Mouse (Mus musculus): ENCODE results near the gene Xxylt1. TPM values are rescaled to one million over a fixed set of nuclear protein-coding genes. Genes with fewer than 3 reads are reported as not detected.

Xxylt1 gene
- total RNA-seq (2018; cell fraction: chromatin; rRNA removed): 1 to 10 TPM in 25 of 26 experiments, under 1 TPM in 1; 0.90 to 9.2 (median 3.5) TPM
- total RNA-seq (2018; cell fraction: cytosol; rRNA removed): 10 to 100 TPM in 22 of 26 experiments, 1 to 10 TPM in 4; 8.5 to 17.3 (median 12.7) TPM
- total RNA-seq (2018; cell fraction: nucleus; rRNA removed): 10 to 100 TPM in 15 of 26 experiments, 1 to 10 TPM in 11; 2.3 to 19.1 (median 10.6) TPM
- polyA plus RNA-seq (2018): 9.7 to 19.9 TPM (median 11.5 TPM) in 3 replicates

GRCm38 (mm10) chr16:31081125-31081664, at the start of gene Xxylt1:
Gene Xxylt1 (minus strand): TSS chr16:31081432.
- Histone ChIP-seq H3K27ac (0 out of 2 replicates have a peak within 1 kb of the TSS, but pooled peaks have one; percentile 12), H3K36me3 (ENCODE audit: inconsistent target) (no peaks in the 10 kb centered on the region), H3K79me2 (ENCODE audit: inconsistent target) (no peaks in the 10 kb centered on the region; the same call in 1 of the 2 replicates), H3K4me3 (ENCODE audit: inconsistent target) (peak within 1 kb of the TSS; percentile 38)
- 2% methylated on average over 48 of the region's 54 CpGs for WGBS (ENCODE audit: missing documents)

- no peak overlapping the region for H3K4me3 ChIP-seq (ENCODE audit: inconsistent target)
- H3K79me2 ChIP-seq (ENCODE audit: inconsistent target): no peaks in the 10 kb centered on the region
- peaks cover 71% of the 10 kb centered on the region for H3K36me3 ChIP-seq (ENCODE audit: inconsistent target)
- 97% methylated on average over 5 of the region's 5 CpGs for WGBS (ENCODE audit: missing documents)
- no peak overlapping the region for H3K27ac ChIP-seq
These were observed 46.9 kb upstream of the Xxylt1 start for GRCm38 (mm10) chr16:31128116-31128515.

- WGBS (ENCODE audit: missing documents): 97% methylated on average over 5 of the region's 5 CpGs
- peaks cover 61% of the 10 kb centered on the region for H3K36me3 ChIP-seq (ENCODE audit: inconsistent target)
These were observed 43.8 kb upstream of the Xxylt1 start for GRCm38 (mm10) chr16:31124991-31125390.

DNA sequence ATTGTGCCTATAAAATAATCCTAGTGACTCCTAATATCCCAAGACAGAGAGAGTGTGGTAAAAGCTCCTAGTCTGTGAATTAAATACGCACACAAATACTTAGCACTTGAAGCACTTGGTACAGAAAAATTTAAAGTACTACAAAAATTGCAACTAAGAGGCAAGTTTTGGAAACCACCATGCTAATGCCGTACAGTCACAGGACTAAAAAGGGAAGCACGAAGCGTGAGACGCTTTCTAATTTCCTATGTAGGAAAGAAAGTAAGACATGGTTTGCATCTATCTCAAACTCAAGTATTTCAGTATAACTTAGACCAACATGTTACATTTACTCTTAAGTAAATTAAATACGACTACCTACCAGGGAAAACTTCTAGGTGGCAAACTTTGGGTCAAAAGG, 40.4 kb upstream of the Xxylt1 start:
- Histone ChIP-seq H3K27ac (no peak overlapping the region), H3K4me3 (ENCODE audit: inconsistent target) (no peak overlapping the region), H3K36me3 (ENCODE audit: inconsistent target) (peaks cover 61% of the 10 kb centered on the region), H3K79me2 (ENCODE audit: inconsistent target) (no peaks in the 10 kb centered on the region)
- 88% methylated on average over 6 of the region's 6 CpGs for WGBS (ENCODE audit: missing documents)

More at GRCm38 (mm10) chr16:31124991-31125390, 43.8 kb upstream of the Xxylt1 start:
- no peaks in the 10 kb centered on the region for H3K79me2 ChIP-seq (ENCODE audit: inconsistent target)
- no peak overlapping the region for H3K4me3 ChIP-seq (ENCODE audit: inconsistent target)
- H3K27ac ChIP-seq: no peak overlapping the region

GRCm38 (mm10) chr16:31113596-31113995, 32.4 kb upstream of the Xxylt1 start:
- Histone ChIP-seq H3K36me3 (ENCODE audit: inconsistent target) (peaks cover 92% of the 10 kb centered on the region), H3K27ac (no peak overlapping the region), H3K4me3 (ENCODE audit: inconsistent target) (no peak overlapping the region), H3K79me2 (ENCODE audit: inconsistent target) (no peaks in the 10 kb centered on the region)

DNA sequence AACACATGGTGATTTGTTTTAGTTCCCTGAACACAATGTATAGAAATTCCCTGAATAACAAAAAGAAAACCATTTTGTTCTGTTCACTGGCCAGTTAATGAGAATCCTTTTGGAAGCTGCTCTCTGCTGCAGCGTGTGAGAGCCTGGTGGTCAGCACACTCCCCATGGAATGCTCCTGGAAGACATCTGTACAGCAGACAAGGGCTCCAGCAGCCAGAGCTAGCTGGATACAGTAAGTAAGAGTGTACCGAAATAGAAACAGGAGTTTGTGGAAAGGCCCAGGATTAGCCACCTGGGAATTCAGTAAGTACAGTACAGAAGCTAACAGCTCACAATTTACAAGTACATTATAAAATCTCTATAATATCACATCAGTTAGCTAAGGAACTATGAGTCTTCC, 20.1 kb upstream of the Xxylt1 start:
- Histone ChIP-seq H3K4me3 (ENCODE audit: inconsistent target) (no peak overlapping the region), H3K36me3 (ENCODE audit: inconsistent target) (peaks cover 92% of the 10 kb centered on the region), H3K27ac (no peak overlapping the region), H3K79me2 (ENCODE audit: inconsistent target) (no peaks in the 10 kb centered on the region)
- WGBS (ENCODE audit: missing documents): 100% methylated on average over 2 of the region's 2 CpGs

GRCm38 (mm10) chr16:31099906-31100305, 18.7 kb upstream of the Xxylt1 start:
- Histone ChIP-seq H3K4me3 (ENCODE audit: inconsistent target) (no peak overlapping the region), H3K36me3 (ENCODE audit: inconsistent target) (peaks cover 91% of the 10 kb centered on the region), H3K79me2 (ENCODE audit: inconsistent target) (no peaks in the 10 kb centered on the region), H3K27ac (no peak overlapping the region)
- WGBS (ENCODE audit: missing documents): 100% methylated on average over 1 of the region's 1 CpGs

GRCm38 (mm10) chr16:31094036-31094435, 12.8 kb upstream of the Xxylt1 start:
- Histone ChIP-seq H3K4me3 (ENCODE audit: inconsistent target) (no peak overlapping the region), H3K36me3 (ENCODE audit: inconsistent target) (peaks cover 55% of the 10 kb centered on the region), H3K79me2 (ENCODE audit: inconsistent target) (no peaks in the 10 kb centered on the region), H3K27ac (no peak overlapping the region)
- WGBS (ENCODE audit: missing documents): 91% methylated on average over 6 of the region's 6 CpGs

DNA sequence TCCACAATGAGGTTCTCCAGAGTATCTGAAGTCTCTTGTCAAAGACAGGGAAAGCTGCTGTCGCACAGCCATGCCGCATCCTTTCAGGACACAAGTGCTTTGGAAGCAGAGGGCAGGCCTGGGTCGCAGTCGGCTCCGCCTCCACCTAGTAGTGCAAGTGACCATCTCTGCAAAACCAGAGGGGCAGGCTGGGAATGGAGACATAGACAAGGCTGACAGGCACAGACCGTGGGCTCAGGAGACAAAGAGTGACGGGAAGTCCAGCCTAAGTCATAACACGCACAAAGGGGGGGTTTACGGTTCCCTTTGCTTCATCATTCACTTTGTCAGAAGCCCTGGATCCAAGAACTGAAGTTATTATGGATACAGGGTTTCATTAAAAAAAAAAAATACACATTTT, 12.0 kb upstream of the Xxylt1 start:
- WGBS (ENCODE audit: missing documents): 96% methylated on average over 8 of the region's 9 CpGs
- Histone ChIP-seq H3K27ac (no peak overlapping the region), H3K4me3 (ENCODE audit: inconsistent target) (no peak overlapping the region), H3K79me2 (ENCODE audit: inconsistent target) (no peaks in the 10 kb centered on the region), H3K36me3 (ENCODE audit: inconsistent target) (peaks cover 49% of the 10 kb centered on the region)

- WGBS (ENCODE audit: missing documents): 90% methylated on average over 6 of the region's 6 CpGs
- Histone ChIP-seq H3K36me3 (ENCODE audit: inconsistent target) (no peaks in the 10 kb centered on the region), H3K4me3 (ENCODE audit: inconsistent target) (no peak overlapping the region), H3K27ac (no peak overlapping the region), H3K79me2 (ENCODE audit: inconsistent target) (no peaks in the 10 kb centered on the region; the same call in 1 of the 2 replicates)
These were observed 659 bp upstream of the Xxylt1 start for GRCm38 (mm10) chr16:31081891-31082290.

- Histone ChIP-seq H3K4me3 (ENCODE audit: inconsistent target) (peak overlapping the region; percentile 38), H3K79me2 (ENCODE audit: inconsistent target) (no peaks in the 10 kb centered on the region; the same call in 1 of the 2 replicates), H3K36me3 (ENCODE audit: inconsistent target) (no peaks in the 10 kb centered on the region), H3K27ac (0 out of 2 replicates have a peak overlapping the region, but pooled peaks have one; percentile 12)
- under 1% methylated on average over 34 of the region's 36 CpGs for WGBS (ENCODE audit: missing documents)
These were observed 620 bp downstream of the Xxylt1 start for GRCm38 (mm10) chr16:31080573-31081051.

- H3K79me2 ChIP-seq (ENCODE audit: inconsistent target): no peaks in the 10 kb centered on the region; the same call in 1 of the 2 replicates
These were observed 3.8 kb downstream of the Xxylt1 start for GRCm38 (mm10) chr16:31077396-31077795.

GRCm38 (mm10) chr16:31076436-31076835, 4.8 kb downstream of the Xxylt1 start:
- no peaks in the 10 kb centered on the region; the same call in 1 of the 2 replicates for H3K79me2 ChIP-seq (ENCODE audit: inconsistent target)
- no peaks in the 10 kb centered on the region for H3K36me3 ChIP-seq (ENCODE audit: inconsistent target)
- no peak overlapping the region for H3K4me3 ChIP-seq (ENCODE audit: inconsistent target)
- WGBS (ENCODE audit: missing documents): 32% methylated on average over 8 of the region's 8 CpGs
- no peak overlapping the region for H3K27ac ChIP-seq

More at GRCm38 (mm10) chr16:31077396-31077795, 3.8 kb downstream of the Xxylt1 start:
- 89% methylated on average over 5 of the region's 5 CpGs for WGBS (ENCODE audit: missing documents)
- Histone ChIP-seq H3K27ac (no peak overlapping the region), H3K4me3 (ENCODE audit: inconsistent target) (no peak overlapping the region), H3K36me3 (ENCODE audit: inconsistent target) (no peaks in the 10 kb centered on the region)

GRCm38 (mm10) chr16:31074324-31074908, 6.8 kb downstream of the Xxylt1 start:
- Histone ChIP-seq H3K79me2 (ENCODE audit: inconsistent target) (no peaks in the 10 kb centered on the region), H3K4me3 (ENCODE audit: inconsistent target) (no peak overlapping the region), H3K36me3 (ENCODE audit: inconsistent target) (no peaks in the 10 kb centered on the region), H3K27ac (no peak overlapping the region)
- 62% methylated on average over 3 of the region's 3 CpGs for WGBS (ENCODE audit: missing documents)

- H3K27ac ChIP-seq: no peak overlapping the region
- WGBS (ENCODE audit: missing documents): 97% methylated on average over 6 of the region's 6 CpGs
- no peaks in the 10 kb centered on the region for H3K36me3 ChIP-seq (ENCODE audit: inconsistent target)
These were observed 9.5 kb downstream of the Xxylt1 start for GRCm38 (mm10) chr16:31071731-31072130.

More at GRCm38 (mm10) chr16:31071731-31072130, 9.5 kb downstream of the Xxylt1 start:
- Histone ChIP-seq H3K4me3 (ENCODE audit: inconsistent target) (no peak overlapping the region), H3K79me2 (ENCODE audit: inconsistent target) (no peaks in the 10 kb centered on the region; the same call in 1 of the 2 replicates)

All from macrophage (primary cell).